Mouse (Mus musculus) intestine, embryonic 14.5 days (tissue): ENCODE results near the gene Kpna3. TPM values are rescaled to one million over a fixed set of nuclear protein-coding genes. Genes with fewer than 3 reads are reported as not detected.
"Not testable (repeated sequence)": the region's sequence is repeated elsewhere in the genome, so short reads cannot be mapped to it uniquely, and the experiment has no call there.

Source experiments
- ATAC-seq: fragments of 200-750 bp; cut with Nextera tagmentation; replicated peaks from 2 replicates; pipeline ENCODE4 v1.8.0; 2017; ENCODE audit warnings: low read depth, moderate number of reproducible peaks, moderate TSS enrichment, moderate library complexity; ENCODE audit not compliant: low FRiP score, low TSS enrichment
- DNase-seq: peaks from one replicate; pipeline ENCODE4 v3.0.0-alpha.2; 2018; ENCODE audit warnings: low spot score
- H3K27ac ChIP-seq: fragments of 300-500 bp; sonication (generic); 2 replicates; pipeline ENCODE4 v1.5.1; 2014; ENCODE audit warnings: low read depth, mild to moderate bottlenecking, control low read depth
- H3K27me3 ChIP-seq: fragments of 300-500 bp; sonication (generic); replicated peaks from 2 replicates; pipeline ENCODE4 v1.6.1; 2014; ENCODE audit warnings: low read length, control low read depth; ENCODE audit not compliant: control insufficient read depth, insufficient read depth
- H3K36me3 ChIP-seq: fragments of 300-500 bp; sonication (generic); 2 replicates; pipeline ENCODE4 v1.6.1; 2014; ENCODE audit warnings: low read length, control low read depth; ENCODE audit not compliant: control insufficient read depth, insufficient read depth
- H3K4me1 ChIP-seq: fragments of 300-500 bp; sonication (generic); replicated peaks from 2 replicates; pipeline ENCODE4 v1.6.1; 2014; ENCODE audit warnings: low read length, control low read depth, mixed read lengths; ENCODE audit not compliant: control insufficient read depth, insufficient read depth
- H3K4me2 ChIP-seq: fragments of 300-500 bp; sonication (generic); 2 replicates; pipeline ENCODE4 v1.6.1; 2014; ENCODE audit warnings: low read length
- H3K4me3 ChIP-seq: fragments of 300-500 bp; sonication (generic); 2 replicates; pipeline ENCODE4 v1.5.1; 2014; ENCODE audit warnings: low read depth, low read length, control low read depth, mixed read lengths
- H3K9ac ChIP-seq: fragments of 300-500 bp; sonication (generic); 2 replicates; pipeline ENCODE4 v1.6.1; 2014; ENCODE audit warnings: mild to moderate bottlenecking, low read length
- H3K9me3 ChIP-seq: fragments of 300-500 bp; sonication (generic); 2 replicates; pipeline ENCODE4 v1.6.1; 2016; ENCODE audit warnings: low read length, control low read depth; ENCODE audit not compliant: control insufficient read depth
- WGBS: fragments of 180-500 bp; shearing (Covaris S2); extraction: QIAGEN DNeasy Blood & Tissue Kit; methylation state at CpG from one replicate; pipeline ENCODE4 v1.1.7; 2014; 5-methylcytosine and 5-hydroxymethylcytosine counted together
- polyA plus RNA-seq: library from polyadenylated mRNA; unstranded; fragments of >200 nt; fragmentation: Nextera tagmentation; extraction: Ambion mirVana; gene quantifications from 2 replicates; pipeline ENCODE4 v1.2.1, GENCODE M21; 2014

The Kpna3 gene
- polyA plus RNA-seq, 1 experiment from 2014 or later, result 56.6 TPM

DNA sequence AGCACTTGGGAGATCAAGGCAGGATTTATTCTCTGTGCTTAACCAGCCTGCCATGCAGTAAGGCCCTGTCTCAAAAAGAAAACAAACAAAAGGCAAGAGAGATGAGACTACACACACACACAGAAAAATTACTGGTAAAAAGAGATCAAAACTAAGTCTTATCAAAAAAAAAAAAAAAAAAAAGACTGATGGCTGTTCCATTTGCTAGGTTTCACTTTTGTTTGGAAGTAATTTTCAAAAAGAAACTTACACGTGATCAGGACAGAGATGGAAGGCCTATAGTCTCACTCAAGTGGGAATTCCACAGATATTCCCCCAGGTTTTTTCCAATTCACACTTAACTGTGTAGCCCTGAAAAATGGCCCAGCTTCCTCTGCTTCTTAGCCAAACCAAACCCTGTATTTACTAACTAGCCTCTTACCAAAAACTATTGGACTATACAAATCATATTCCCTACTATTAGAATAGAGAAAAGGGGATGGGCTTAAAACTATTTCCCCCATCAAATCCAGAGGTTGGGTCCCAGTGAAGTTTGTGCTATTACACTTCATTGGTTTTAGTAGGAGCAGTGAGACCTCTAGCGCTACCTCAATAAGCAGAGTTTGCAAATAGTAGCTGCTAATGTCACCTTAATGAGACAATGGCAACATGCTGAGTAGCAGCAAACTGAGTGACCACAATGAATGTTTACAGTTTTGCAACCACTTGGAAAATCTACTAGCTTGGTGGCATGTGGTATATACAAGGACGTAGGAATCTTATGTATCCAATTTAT lies 1.3 kb downstream of the Kpna3 start:
- H3K4me2 ChIP-seq, result peak overlapping the region; percentile 77
- ATAC-seq (no peak), DNase-seq (no peak)
- peak overlapping the region; percentile 83; the same call in 1 of the 2 replicates for H3K9ac ChIP-seq
- H3K27ac ChIP-seq, result no peak overlapping the region
- no peaks in the 10 kb centered on the region for H3K36me3 ChIP-seq
- no peaks in the 10 kb centered on the region for H3K9me3 ChIP-seq
- peak overlapping the region; percentile 62 for H3K4me3 ChIP-seq
- no peaks in the 10 kb centered on the region for H3K27me3 ChIP-seq
- H3K4me1 ChIP-seq, result peaks cover 9% of the 10 kb centered on the region
- 22% methylated on average over 3 of the region's 3 CpGs for WGBS

DNA sequence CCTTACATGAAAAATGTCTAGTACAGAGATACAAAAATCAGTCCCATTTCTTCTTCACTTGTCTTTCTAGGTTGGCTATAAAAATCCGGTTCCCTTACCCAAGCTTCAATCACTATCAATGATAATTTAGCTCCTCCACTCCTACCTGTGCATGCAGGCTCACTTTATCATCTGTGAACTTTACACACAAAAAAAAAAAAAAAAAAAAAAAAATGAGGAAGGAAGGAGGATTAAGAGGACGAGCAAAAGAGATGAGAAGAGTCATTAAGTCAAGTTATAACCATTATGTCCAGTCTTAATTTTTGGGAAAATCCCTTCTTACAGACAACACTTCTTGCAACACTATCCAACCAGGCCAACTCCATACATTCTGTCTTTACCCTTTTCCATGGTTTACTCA lies 2.8 kb downstream of the Kpna3 start:
- Histone ChIP-seq H3K9me3 (no peaks in the 10 kb centered on the region), H3K4me3 (no peak overlapping the region), H3K9ac (no peak overlapping the region), H3K4me2 (no peak overlapping the region), H3K27me3 (no peaks in the 10 kb centered on the region), H3K27ac (no peak overlapping the region), H3K4me1 (peaks cover 16% of the 10 kb centered on the region), H3K36me3 (no peaks in the 10 kb centered on the region)
- no peak for ATAC-seq
- DNase-seq, result no peak
- 79% methylated on average over 2 of the region's 2 CpGs for WGBS

- Histone ChIP-seq H3K27me3 (no peaks in the 10 kb centered on the region), H3K4me3 (no peak overlapping the region), H3K36me3 (no peaks in the 10 kb centered on the region), H3K4me1 (peaks cover 17% of the 10 kb centered on the region), H3K9ac (no peak overlapping the region), H3K9me3 (no peaks in the 10 kb centered on the region), H3K4me2 (no peak overlapping the region), H3K27ac (no peak overlapping the region)
- 66% methylated on average over 3 of the region's 3 CpGs for WGBS
- DNase-seq (no peak), ATAC-seq (no peak)
Observed at GRCm38 (mm10) chr14:61428126-61428787, 11.4 kb downstream of the Kpna3 start.

GRCm38 (mm10) chr14:61427095-61427494 lies 12.6 kb downstream of the Kpna3 start:
- ATAC-seq, H3K27me3 ChIP-seq, H3K27ac ChIP-seq, H3K9ac ChIP-seq, DNase-seq, H3K4me3 ChIP-seq, H3K9me3 ChIP-seq, H3K4me2 ChIP-seq, H3K36me3 ChIP-seq: not testable (repeated sequence)
- H3K4me1 ChIP-seq, result peaks cover 11% of the 10 kb centered on the region; the same call in 1 of the 2 replicates
- WGBS, result 45% methylated on average over 3 of the region's 8 CpGs

DNA sequence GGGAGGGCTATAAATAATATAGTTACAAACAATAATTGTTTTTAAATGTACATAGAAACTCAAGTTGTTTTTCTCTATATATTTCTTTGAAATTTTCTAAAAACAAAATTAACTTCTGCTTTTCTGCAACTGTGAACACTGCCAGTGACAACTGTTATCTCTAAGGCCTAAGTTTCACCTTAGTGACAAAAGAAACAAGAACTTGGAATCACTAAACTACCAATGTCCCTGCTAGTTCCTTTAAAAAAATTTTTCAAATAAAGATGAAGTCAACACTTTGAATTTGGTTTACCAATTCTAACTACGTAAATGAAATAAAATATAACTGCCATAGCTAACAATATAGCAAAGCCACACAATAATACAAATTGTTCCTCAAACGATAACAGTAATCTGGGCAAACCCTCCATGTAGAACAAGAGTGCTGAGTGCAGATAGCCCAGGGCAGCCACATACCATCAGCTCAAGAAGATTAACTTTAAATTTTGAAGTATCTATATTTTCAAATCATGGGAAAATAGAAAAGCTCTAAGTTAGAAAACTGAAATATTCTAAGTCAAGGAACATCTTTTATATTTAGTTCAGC lies 14.5 kb downstream of the Kpna3 start:
- H3K4me1 ChIP-seq, result peaks cover 11% of the 10 kb centered on the region; the same call in 1 of the 2 replicates
- WGBS, result 95% methylated on average over 2 of the region's 2 CpGs
- no peaks in the 10 kb centered on the region for H3K36me3 ChIP-seq
- H3K4me2 ChIP-seq, result no peak overlapping the region
- H3K27me3 ChIP-seq, result no peaks in the 10 kb centered on the region
- H3K9ac ChIP-seq, result no peak overlapping the region
- H3K9me3 ChIP-seq, result no peaks in the 10 kb centered on the region
- ATAC-seq, result no peak
- no peak overlapping the region for H3K4me3 ChIP-seq
- DNase-seq, result no peak
- no peak overlapping the region for H3K27ac ChIP-seq

- DNase-seq (no peak), ATAC-seq (no peak)
- H3K36me3 ChIP-seq, result no peaks in the 10 kb centered on the region
- 0 out of 2 replicates have a peak, but pooled peaks cover 5% of the 10 kb centered on the region for H3K4me1 ChIP-seq
- no peaks in the 10 kb centered on the region for H3K27me3 ChIP-seq
- H3K27ac ChIP-seq, result no peak overlapping the region
- no peak overlapping the region for H3K4me2 ChIP-seq
- no peak overlapping the region for H3K4me3 ChIP-seq
- WGBS, result 51% methylated on average over 4 of the region's 4 CpGs
- H3K9ac ChIP-seq, result no peak overlapping the region
- H3K9me3 ChIP-seq, result no peaks in the 10 kb centered on the region
Observed at GRCm38 (mm10) chr14:61415719-61416118, 24.0 kb downstream of the Kpna3 start.

DNA sequence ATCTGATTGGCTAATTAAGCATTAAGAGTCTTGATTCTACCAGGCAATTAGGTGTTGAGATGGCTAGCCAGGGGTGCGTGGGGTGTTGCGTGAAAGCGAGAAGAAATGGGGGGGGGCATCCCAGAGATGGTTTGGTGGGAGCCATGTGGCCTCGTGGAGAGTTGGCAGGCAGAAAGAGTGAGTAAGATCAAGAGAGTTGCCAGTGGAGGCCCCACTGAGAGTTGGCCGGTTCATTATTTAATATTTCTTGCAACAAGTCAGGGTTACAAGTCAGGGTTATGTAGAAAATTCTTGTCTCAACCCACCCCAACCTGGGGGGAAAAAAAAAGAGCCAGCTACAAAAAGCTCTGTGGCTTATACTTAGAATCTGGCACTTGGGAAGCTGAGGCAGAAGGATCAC lies 24.4 kb downstream of the Kpna3 start:
- Histone ChIP-seq H3K27ac (no peak overlapping the region), H3K4me1 (0 out of 2 replicates have a peak, but pooled peaks cover 5% of the 10 kb centered on the region), H3K27me3 (no peaks in the 10 kb centered on the region), H3K4me3 (no peak overlapping the region), H3K9ac (no peak overlapping the region), H3K4me2 (no peak overlapping the region), H3K36me3 (no peaks in the 10 kb centered on the region), H3K9me3 (no peaks in the 10 kb centered on the region)
- no peak for ATAC-seq
- WGBS, result 79% methylated on average over 5 of the region's 5 CpGs
- DNase-seq, result no peak

- no peak for ATAC-seq
- no peaks in the 10 kb centered on the region for H3K36me3 ChIP-seq
- no peak overlapping the region for H3K4me3 ChIP-seq
- H3K27ac ChIP-seq, result no peak overlapping the region
- no peak overlapping the region for H3K9ac ChIP-seq
- 21% methylated on average over 1 of the region's 1 CpGs for WGBS
- no peaks in the 10 kb centered on the region for H3K9me3 ChIP-seq
- DNase-seq, result no peak
- no peak overlapping the region for H3K4me2 ChIP-seq
- H3K4me1 ChIP-seq, result 0 out of 2 replicates have a peak, but pooled peaks cover 5% of the 10 kb centered on the region
- no peaks in the 10 kb centered on the region for H3K27me3 ChIP-seq
Observed at GRCm38 (mm10) chr14:61414808-61415207, 24.9 kb downstream of the Kpna3 start.
